Mouse (Mus musculus): ENCODE measurements around the gene Adamts20. TPM values are rescaled to one million over a fixed set of nuclear protein-coding genes. Genes with fewer than 3 reads are reported as not detected.

The Adamts20 gene
- polyA plus RNA-seq, 1 experiment from 2014 or later, result 2.8 TPM

GRCm38 (mm10) chr15:94238058-94238876 lies 227.0 kb downstream of the Adamts20 start:
- H3K36me3 ChIP-seq (ENCODE audit: control insufficient read depth, insufficient read depth, low read length), result no peaks in the 10 kb centered on the region
- H3K9me3 ChIP-seq (ENCODE audit: control insufficient read depth, low read length), result no peaks in the 10 kb centered on the region
- H3K4me3 ChIP-seq (ENCODE audit: low read length), result no peak overlapping the region
- H3K27ac ChIP-seq (ENCODE audit: low read depth, low read length), result no peak overlapping the region
- no peaks in the 10 kb centered on the region for H3K27me3 ChIP-seq (replicated peaks; ENCODE audit: control insufficient read depth, insufficient read depth, low read length)
- H3K4me2 ChIP-seq (ENCODE audit: low read length), result no peak overlapping the region
- 85% methylated on average over 14 of the region's 14 CpGs for WGBS
- H3K4me1 ChIP-seq (ENCODE audit: control insufficient read depth, insufficient read depth, low read depth, low read length), result no peaks in the 10 kb centered on the region
- H3K9ac ChIP-seq (ENCODE audit: low read depth, low read length), result no peak overlapping the region
- no peak for ATAC-seq

DNA sequence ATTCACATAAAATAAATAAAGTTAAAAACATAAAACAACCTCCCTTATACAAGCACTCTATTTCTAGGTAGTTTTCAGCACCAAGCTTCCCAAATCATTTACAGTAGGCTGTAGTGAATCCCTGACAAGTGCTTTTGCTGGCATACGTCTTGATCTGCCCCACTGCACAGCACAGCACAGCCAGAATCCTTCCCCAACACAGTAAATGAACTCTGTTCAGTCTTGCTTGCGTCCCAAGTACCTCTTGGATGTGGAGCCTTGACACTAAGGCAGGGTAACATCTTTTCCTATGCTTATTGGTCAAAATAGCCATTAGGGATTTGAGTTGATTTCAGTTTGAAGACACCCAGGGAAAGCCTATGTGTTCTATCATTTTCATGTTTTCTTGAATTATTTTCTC lies 228.5 kb downstream of the Adamts20 start:
- Histone ChIP-seq H3K9me3 (ENCODE audit: control insufficient read depth, low read length) (no peaks in the 10 kb centered on the region), H3K27me3 (replicated peaks; ENCODE audit: control insufficient read depth, insufficient read depth, low read length) (no peaks in the 10 kb centered on the region), H3K4me1 (ENCODE audit: control insufficient read depth, insufficient read depth, low read depth, low read length) (no peaks in the 10 kb centered on the region), H3K27ac (ENCODE audit: low read depth, low read length) (no peak overlapping the region), H3K4me3 (ENCODE audit: low read length) (no peak overlapping the region), H3K36me3 (ENCODE audit: control insufficient read depth, insufficient read depth, low read length) (no peaks in the 10 kb centered on the region), H3K4me2 (ENCODE audit: low read length) (no peak overlapping the region), H3K9ac (ENCODE audit: low read depth, low read length) (no peak overlapping the region)
- WGBS, result 79% methylated on average over 2 of the region's 2 CpGs
- no peak for ATAC-seq

GRCm38 (mm10) chr15:94236121-94236520 lies 229.1 kb downstream of the Adamts20 start:
- no peak for ATAC-seq
- H3K9ac ChIP-seq (ENCODE audit: low read depth, low read length), result no peak overlapping the region
- no peak overlapping the region for H3K4me3 ChIP-seq (ENCODE audit: low read length)
- no peak overlapping the region for H3K4me2 ChIP-seq (ENCODE audit: low read length)
- H3K27ac ChIP-seq (ENCODE audit: low read depth, low read length), result no peak overlapping the region
- H3K9me3 ChIP-seq (ENCODE audit: control insufficient read depth, low read length), result no peaks in the 10 kb centered on the region
- no peaks in the 10 kb centered on the region for H3K27me3 ChIP-seq (replicated peaks; ENCODE audit: control insufficient read depth, insufficient read depth, low read length)
- no peaks in the 10 kb centered on the region for H3K4me1 ChIP-seq (ENCODE audit: control insufficient read depth, insufficient read depth, low read depth, low read length)
- no peaks in the 10 kb centered on the region for H3K36me3 ChIP-seq (ENCODE audit: control insufficient read depth, insufficient read depth, low read length)
- WGBS, result 84% methylated on average over 3 of the region's 3 CpGs

- no peaks in the 10 kb centered on the region for H3K4me1 ChIP-seq (ENCODE audit: control insufficient read depth, insufficient read depth, low read depth, low read length)
- WGBS, result 81% methylated on average over 2 of the region's 2 CpGs
- ATAC-seq, result no peak
These were observed 230.0 kb downstream of the Adamts20 start for GRCm38 (mm10) chr15:94235190-94235589.

DNA sequence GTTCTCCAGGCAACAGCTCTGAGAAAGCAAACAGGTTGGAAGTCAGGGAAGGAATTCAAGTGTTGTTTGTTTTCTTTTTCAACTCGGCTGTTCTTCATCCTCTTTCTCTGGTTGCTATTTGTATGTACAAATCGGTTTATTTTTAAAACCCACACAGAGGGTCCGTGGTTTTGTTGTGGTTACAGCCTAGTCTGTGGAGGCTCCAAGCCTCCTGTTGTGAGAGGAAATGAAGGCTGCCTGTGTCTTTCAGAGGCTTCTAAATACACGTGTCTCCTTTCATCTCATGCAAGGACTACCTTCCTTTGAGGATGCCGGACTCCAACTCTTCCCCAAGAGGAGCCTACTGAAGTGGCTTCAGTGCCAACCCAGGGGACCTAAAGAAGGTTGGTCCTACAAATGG lies 234.0 kb downstream of the Adamts20 start:
- ATAC-seq, result no peak
- H3K9ac ChIP-seq (ENCODE audit: low read depth, low read length), result no peak overlapping the region
- H3K4me2 ChIP-seq (ENCODE audit: low read length), result no peak overlapping the region
- no peaks in the 10 kb centered on the region for H3K27me3 ChIP-seq (replicated peaks; ENCODE audit: control insufficient read depth, insufficient read depth, low read length)
- no peaks in the 10 kb centered on the region for H3K36me3 ChIP-seq (ENCODE audit: control insufficient read depth, insufficient read depth, low read length)
- no peaks in the 10 kb centered on the region for H3K4me1 ChIP-seq (ENCODE audit: control insufficient read depth, insufficient read depth, low read depth, low read length)
- 0 out of 2 replicates have a peak overlapping the region, but pooled peaks have one; percentile 23 for H3K27ac ChIP-seq (ENCODE audit: low read depth, low read length)
- no peak overlapping the region for H3K4me3 ChIP-seq (ENCODE audit: low read length)
- 52% methylated on average over 5 of the region's 5 CpGs for WGBS
- no peaks in the 10 kb centered on the region for H3K9me3 ChIP-seq (ENCODE audit: control insufficient read depth, low read length)

More at GRCm38 (mm10) chr15:94235190-94235589, 230.0 kb downstream of the Adamts20 start:
- no peaks in the 10 kb centered on the region for H3K36me3 ChIP-seq (ENCODE audit: control insufficient read depth, insufficient read depth, low read length)
- no peak overlapping the region for H3K27ac ChIP-seq (ENCODE audit: low read depth, low read length)
- H3K27me3 ChIP-seq (replicated peaks; ENCODE audit: control insufficient read depth, insufficient read depth, low read length), result no peaks in the 10 kb centered on the region
- no peak overlapping the region for H3K4me3 ChIP-seq (ENCODE audit: low read length)
- H3K4me2 ChIP-seq (ENCODE audit: low read length), result no peak overlapping the region
- no peak overlapping the region for H3K9ac ChIP-seq (ENCODE audit: low read depth, low read length)
- H3K9me3 ChIP-seq (ENCODE audit: control insufficient read depth, low read length), result no peaks in the 10 kb centered on the region

GRCm38 (mm10) chr15:94227388-94227787 lies 237.8 kb downstream of the Adamts20 start:
- Histone ChIP-seq H3K27ac (ENCODE audit: low read depth, low read length) (no peak overlapping the region), H3K27me3 (replicated peaks; ENCODE audit: control insufficient read depth, insufficient read depth, low read length) (no peaks in the 10 kb centered on the region), H3K4me2 (ENCODE audit: low read length) (no peak overlapping the region), H3K9ac (ENCODE audit: low read depth, low read length) (no peak overlapping the region), H3K4me1 (ENCODE audit: control insufficient read depth, insufficient read depth, low read depth, low read length) (no peaks in the 10 kb centered on the region; the same call in 1 of the 2 replicates), H3K36me3 (ENCODE audit: control insufficient read depth, insufficient read depth, low read length) (no peaks in the 10 kb centered on the region), H3K4me3 (ENCODE audit: low read length) (no peak overlapping the region), H3K9me3 (ENCODE audit: control insufficient read depth, low read length) (no peaks in the 10 kb centered on the region)
- ATAC-seq, result no peak
- 93% methylated on average over 1 of the region's 1 CpGs for WGBS

DNA sequence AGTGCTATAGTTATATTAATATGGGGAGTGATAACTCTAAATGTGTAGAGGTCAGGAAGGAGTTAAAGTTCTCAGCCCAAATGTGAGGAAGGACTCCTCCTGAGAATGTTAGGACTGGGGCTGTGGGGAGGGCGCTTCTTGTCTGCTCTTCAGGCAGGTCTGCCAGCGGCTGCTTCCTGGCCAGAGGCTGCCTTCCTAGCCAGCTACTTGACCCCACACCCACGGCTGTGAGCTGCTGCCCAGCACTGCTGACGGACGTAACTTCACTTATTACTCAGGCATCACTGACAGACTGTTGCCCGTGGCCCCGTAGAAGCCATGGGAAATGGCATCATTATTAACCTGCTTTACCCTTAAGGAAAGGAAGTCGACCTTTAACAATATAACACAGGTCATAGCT lies 242.1 kb downstream of the Adamts20 start:
- no peak overlapping the region for H3K4me3 ChIP-seq (ENCODE audit: low read length)
- no peak overlapping the region for H3K4me2 ChIP-seq (ENCODE audit: low read length)
- H3K27ac ChIP-seq (ENCODE audit: low read depth, low read length), result no peak overlapping the region
- H3K36me3 ChIP-seq (ENCODE audit: control insufficient read depth, insufficient read depth, low read length), result no peaks in the 10 kb centered on the region
- H3K9ac ChIP-seq (ENCODE audit: low read depth, low read length), result no peak overlapping the region
- no peak for ATAC-seq
- no peaks in the 10 kb centered on the region for H3K27me3 ChIP-seq (replicated peaks; ENCODE audit: control insufficient read depth, insufficient read depth, low read length)
- H3K4me1 ChIP-seq (ENCODE audit: control insufficient read depth, insufficient read depth, low read depth, low read length), result peaks cover 2% of the 10 kb centered on the region
- 37% methylated on average over 8 of the region's 8 CpGs for WGBS
- no peaks in the 10 kb centered on the region for H3K9me3 ChIP-seq (ENCODE audit: control insufficient read depth, low read length)

GRCm38 (mm10) chr15:94220686-94221085 lies 244.5 kb downstream of the Adamts20 start:
- no peaks in the 10 kb centered on the region for H3K27me3 ChIP-seq (replicated peaks; ENCODE audit: control insufficient read depth, insufficient read depth, low read length)
- WGBS, result 63% methylated on average over 8 of the region's 8 CpGs
- H3K36me3 ChIP-seq (ENCODE audit: control insufficient read depth, insufficient read depth, low read length), result no peaks in the 10 kb centered on the region
- no peak overlapping the region for H3K27ac ChIP-seq (ENCODE audit: low read depth, low read length)
- H3K9ac ChIP-seq (ENCODE audit: low read depth, low read length), result no peak overlapping the region
- peaks cover 2% of the 10 kb centered on the region for H3K4me1 ChIP-seq (ENCODE audit: control insufficient read depth, insufficient read depth, low read depth, low read length)
- no peaks in the 10 kb centered on the region for H3K9me3 ChIP-seq (ENCODE audit: control insufficient read depth, low read length)
- H3K4me2 ChIP-seq (ENCODE audit: low read length), result no peak overlapping the region
- H3K4me3 ChIP-seq (ENCODE audit: low read length), result no peak overlapping the region
- no peak for ATAC-seq
